Comparison of ENCODE assay signal across 8 mouse cellular contexts in the genomic region with DNA sequence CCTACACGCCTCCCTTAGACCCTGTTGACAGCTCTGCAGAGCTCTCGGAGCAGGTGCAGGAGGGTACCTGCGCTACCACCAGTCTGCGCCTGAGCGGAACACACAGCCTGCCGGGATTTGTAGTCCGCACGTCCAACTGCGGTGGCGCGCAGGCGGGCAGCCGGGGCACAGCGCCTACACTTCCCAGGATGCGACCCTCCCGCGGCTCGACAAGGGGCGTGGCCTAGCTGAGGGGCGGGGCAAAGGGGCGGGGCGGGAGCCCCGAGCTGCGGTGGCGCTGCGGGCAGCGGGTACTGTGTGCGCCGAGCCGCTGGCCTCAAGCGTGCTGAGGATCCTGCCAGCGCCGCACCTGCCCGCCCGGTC. TPM values are rescaled to one million over a fixed set of nuclear protein-coding genes. Genes with fewer than 3 reads are reported as not detected.
A peak's percentile ranks its signal among the peaks of the same experiment; 100 is the strongest.
DNase-seq lines count a peak whose midpoint lies in the region; ATAC-seq and TF ChIP-seq lines count a peak whose summit lies in the region.

A gene (plus strand): TSS at position 242 of the 363 bp plus-strand sequence.

- H3K9ac ChIP-seq in hindbrain, embryonic 13.5 days = peak within 1 kb of the TSS; percentile 75

- H3K4me1 ChIP-seq in hindbrain, embryonic 13.5 days (replicated peaks) = peaks cover 23% of the 10 kb centered on the region

- peak within 1 kb of the TSS; percentile 68 for H3K27ac ChIP-seq in hindbrain, embryonic 13.5 days

- H3K4me3 ChIP-seq in hindbrain, embryonic 13.5 days = peak within 1 kb of the TSS; percentile 51

- H3K27me3 ChIP-seq in Patski = peaks cover 6% of the 10 kb centered on the region
- peaks cover 53% of the 10 kb centered on the region for H3K27me3 ChIP-seq in hindbrain, embryonic 13.5 days

- ATAC-seq in Patski = peak; percentile 93
- ATAC-seq in hindbrain, embryonic 13.5 days (ENCODE audit: low FRiP score) = peak; percentile 97

- H3K9me3 ChIP-seq in hindbrain, embryonic 13.5 days = no peaks in the 10 kb centered on the region

- POLR2A ChIA-PET in Patski (lab: Charles Lee) = no interaction called here

- under 1% methylated on average over 35 of the region's 35 CpGs for WGBS in hindbrain, embryonic 13.5 days

- no peaks in the 10 kb centered on the region for H3K36me3 ChIP-seq in hindbrain, embryonic 13.5 days

- in situ Hi-C loops in Patski (cut with MboI; ENCODE audit: low pct_unique_long_range_greater_than_20kb) = loop anchor here (5.0 kb wide), 1 partner anchor 40 kb away; no protein-coding TSS in a partner anchor

- DNase-seq in Patski (ENCODE audit: low read depth, low spot score) = peak; percentile 55
- DNase-seq in cerebellum, postnatal 10 days = peak; percentile 96 to 97
- peak; percentile 78 to 93 for DNase-seq in frontal cortex, postnatal 25 days (ENCODE audit: low spot score in 2 of 2)
- peak; percentile 93 to 96 for DNase-seq in layer of hippocampus, postnatal 14 days (ENCODE audit: low spot score in 2 of 2)
- DNase-seq in lung, postnatal 10 days = peak; percentile 90
- DNase-seq in ovary, postnatal 14 days (ENCODE audit: low spot score) = peak; percentile 73
- DNase-seq in thymus, postnatal 10 days (ENCODE audit: low spot score in 2 of 2) = peak; percentile 90 to 91

- peak within 1 kb of the TSS; percentile 86 for H3K4me2 ChIP-seq in hindbrain, embryonic 13.5 days

- CTCF ChIA-PET in Patski (lab: Charles Lee) = interaction anchor here (1.0 to 3.5 kb wide), 5 partner anchors 12 to 56 kb away, joined by 3 to 14 read pairs (median 3); no protein-coding TSS in a partner anchor

- no peak for TF ChIP-seq CTCF in Patski (IDR thresholded peaks at IDR 0.05)

RNA-seq across cellular contexts. Expression of the gene that starts here (rescaled TPM):
- polyA plus RNA-seq in Patski (2021) = 0.98 TPM
- 9.5 and 10.4 TPM in 2 replicates for polyA plus RNA-seq in hindbrain, embryonic 13.5 days (2015; fragmentation: Nextera tagmentation; extraction: Ambion mirVana)
- total RNA-seq in layer of hippocampus, postnatal 14 days (2021) = 100 to 1,000 TPM in 1 of 2 experiments, 10 to 100 TPM in 1; 94.4 to 101 TPM

Comparison
In these comparisons a context has a peak if more than half of its experiments do, and no peak if none do; other contexts are left out.
1. Peak in every context shown above with its lines: DNase-seq, ATAC-seq, H3K4me3 ChIP-seq and H3K27ac ChIP-seq.
2. Peak in DNase-seq and ATAC-seq in Patski; RNA of the gene not detected or under 1 TPM.